Mouse (Mus musculus): ENCODE data around the gene Rnf212.
A peak's percentile ranks its signal among the peaks of the same experiment; 100 is the strongest.
"Not testable (repeated sequence)": the region's sequence is repeated elsewhere in the genome, so short reads cannot be mapped to it uniquely, and the experiment has no call there.

Rnf212 gene

GRCm38 (mm10) chr5:108774630-108775306, at the start of gene Rnf212:
Rnf212 (minus strand) TSS chr5:108774982.
- DNase-seq = no peak

- no peak for DNase-seq
Measured at GRCm38 (mm10) chr5:108823276-108823675, 48.5 kb upstream of the Rnf212 start.

GRCm38 (mm10) chr5:108808750-108809149, 34.0 kb upstream of the Rnf212 start, which contains the start of gene Vmn2r8:
Vmn2r8 (minus strand) TSS chr5:108808850.
- not testable (repeated sequence) for DNase-seq

- DNase-seq = no peak
Measured at GRCm38 (mm10) chr5:108803646-108804045, 28.9 kb upstream of the Rnf212 start.

GRCm38 (mm10) chr5:108795263-108795662, 20.5 kb upstream of the Rnf212 start, which contains the start of gene Tmed11:
Tmed11 (minus strand) TSS chr5:108795363.
- DNase-seq = not testable (repeated sequence)

GRCm38 (mm10) chr5:108790385-108790784, 15.6 kb upstream of the Rnf212 start:
- not testable (repeated sequence) for DNase-seq

GRCm38 (mm10) chr5:108760002-108760401, 14.8 kb downstream of the Rnf212 start:
- no peak for DNase-seq

- peak; percentile 22 for DNase-seq
Measured at GRCm38 (mm10) chr5:108758396-108758795, 16.4 kb downstream of the Rnf212 start.

GRCm38 (mm10) chr5:108751258-108751657, 23.5 kb downstream of the Rnf212 start:
- DNase-seq = not testable (repeated sequence)

- no peak for DNase-seq
Measured at GRCm38 (mm10) chr5:108750328-108751210, 24.2 kb downstream of the Rnf212 start.

GRCm38 (mm10) chr5:108744629-108745028, 30.2 kb downstream of the Rnf212 start:
- DNase-seq = no peak

GRCm38 (mm10) chr5:108743856-108744255, 30.9 kb downstream of the Rnf212 start:
- no peak for DNase-seq

GRCm38 (mm10) chr5:108742596-108742995, 32.2 kb downstream of the Rnf212 start:
- DNase-seq = no peak

GRCm38 (mm10) chr5:108741844-108742243, 32.9 kb downstream of the Rnf212 start:
- no peak for DNase-seq

GRCm38 (mm10) chr5:108727425-108727824, 47.4 kb downstream of the Rnf212 start:
- DNase-seq = no peak

- DNase-seq = peak; percentile 65
Measured at GRCm38 (mm10) chr5:108726557-108727248, 48.1 kb downstream of the Rnf212 start.

GRCm38 (mm10) chr5:108724006-108724405, 50.8 kb downstream of the Rnf212 start:
- no peak for DNase-seq

GRCm38 (mm10) chr5:108719761-108720160, 55.0 kb downstream of the Rnf212 start:
- no peak for DNase-seq

GRCm38 (mm10) chr5:108718051-108718450, 56.7 kb downstream of the Rnf212 start:
- DNase-seq = peak; percentile 22

- no peak for DNase-seq
Measured at GRCm38 (mm10) chr5:108715974-108716373, 58.8 kb downstream of the Rnf212 start.

- peak; percentile 55 for DNase-seq
Measured at GRCm38 (mm10) chr5:108714149-108714548, 60.6 kb downstream of the Rnf212 start.

- no peak for DNase-seq
Measured at GRCm38 (mm10) chr5:108713691-108714090, 61.1 kb downstream of the Rnf212 start.

- no peak for DNase-seq
Measured at GRCm38 (mm10) chr5:108713096-108713495, 61.7 kb downstream of the Rnf212 start.
